Mouse (Mus musculus) testis, adult 2 months (tissue): ENCODE results near the gene Cipc.

Experiments used
- CTCF ChIP-seq: fragments of 200-500 bp; IDR thresholded peaks from 2 replicates; pipeline ENCODE4 v1.5.1; 2012; ENCODE audit warnings: low read depth, mild to moderate bottlenecking, inconsistent platforms, low read length, moderate library complexity; ENCODE audit not compliant: control insufficient read depth, insufficient read depth, insufficient replicate concordance
- POLR2A ChIP-seq: fragments of 200-500 bp; IDR thresholded peaks from 2 replicates; pipeline ENCODE4 v1.6.1; 2012; ENCODE audit warnings: low read depth, mild to moderate bottlenecking, inconsistent platforms, low read length, moderate library complexity; ENCODE audit not compliant: control insufficient read depth

GRCm38 (mm10) chr12:86949501-86949900 lies 2.7 kb downstream of the Cipc start:
- TF ChIP-seq POLR2A: no peak
- TF ChIP-seq CTCF: no peak
